Mouse (Mus musculus): ENCODE results near the gene Carnmt1. TPM values are rescaled to one million over a fixed set of nuclear protein-coding genes. Genes with fewer than 3 reads are reported as not detected.

Gene Carnmt1
- polyA plus RNA-seq (2014; fragmentation: Nextera tagmentation; extraction: Ambion mirVana), result 25.1 and 30.9 TPM in 2 replicates

DNA sequence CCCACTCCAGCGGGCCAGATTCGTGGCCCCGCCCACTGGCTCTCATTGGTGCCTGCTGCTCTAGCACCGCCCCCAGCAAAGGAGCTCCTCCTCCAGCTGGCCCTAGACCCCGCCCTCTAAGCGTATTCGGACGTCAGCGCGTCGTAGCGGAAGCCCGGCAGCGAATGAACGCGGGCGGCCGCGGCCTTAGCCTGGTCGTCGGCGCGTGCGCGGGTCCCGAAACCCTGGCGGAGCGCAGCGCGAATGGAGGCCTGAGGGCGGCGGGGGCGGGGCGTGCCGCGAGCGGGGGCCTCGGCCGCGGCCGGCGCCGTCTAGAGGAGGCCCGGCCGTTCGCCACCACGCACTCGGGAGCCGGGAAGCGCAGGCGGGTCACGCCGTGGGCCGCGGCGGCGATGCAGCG is at the start of gene Carnmt1:
Gene Carnmt1, plus strand, starts transcription at position 157 of the 400 bp plus-strand sequence.
- DNase-seq (ENCODE audit: low spot score) (peak; percentile 99), ATAC-seq (ENCODE audit: low FRiP score) (peak; percentile 97)
- H3K27me3 ChIP-seq (ENCODE audit: control insufficient read depth, insufficient read depth, low read length), result no peaks in the 10 kb centered on the region
- H3K9me3 ChIP-seq (ENCODE audit: control insufficient read depth, low read length), result no peaks in the 10 kb centered on the region
- H3K36me3 ChIP-seq (ENCODE audit: control insufficient read depth, insufficient read depth, low read length), result no peaks in the 10 kb centered on the region
- H3K27ac ChIP-seq (ENCODE audit: low read depth, low read length), result peak within 1 kb of the TSS; percentile 62
- WGBS, result under 1% methylated on average over 54 of the region's 58 CpGs
- H3K4me3 ChIP-seq (ENCODE audit: low read depth, low read length), result peak within 1 kb of the TSS; percentile 75
- H3K4me1 ChIP-seq (replicated peaks; ENCODE audit: control insufficient read depth, insufficient read depth, low read length), result peaks cover 7% of the 10 kb centered on the region; the same call in 1 of the 2 replicates
- H3K4me2 ChIP-seq (replicated peaks; ENCODE audit: low read depth, low read length), result peak within 1 kb of the TSS; percentile 49
- H3K9ac ChIP-seq (ENCODE audit: low read depth, low read length), result peak within 1 kb of the TSS; percentile 81

- ATAC-seq (ENCODE audit: low FRiP score) (no peak), DNase-seq (ENCODE audit: low spot score) (no peak)
- Histone ChIP-seq H3K4me2 (replicated peaks; ENCODE audit: low read depth, low read length) (no peak overlapping the region), H3K4me3 (ENCODE audit: low read depth, low read length) (no peak overlapping the region), H3K27ac (ENCODE audit: low read depth, low read length) (no peak overlapping the region), H3K9me3 (ENCODE audit: control insufficient read depth, low read length) (no peaks in the 10 kb centered on the region), H3K36me3 (ENCODE audit: control insufficient read depth, insufficient read depth, low read length) (no peaks in the 10 kb centered on the region), H3K9ac (ENCODE audit: low read depth, low read length) (no peak overlapping the region), H3K4me1 (replicated peaks; ENCODE audit: control insufficient read depth, insufficient read depth, low read length) (no peaks in the 10 kb centered on the region), H3K27me3 (ENCODE audit: control insufficient read depth, insufficient read depth, low read length) (no peaks in the 10 kb centered on the region)
- WGBS, result 79% methylated on average over 2 of the region's 2 CpGs
These were observed 46.7 kb upstream of the Carnmt1 start for GRCm38 (mm10) chr19:18623894-18624293.

- no peaks in the 10 kb centered on the region for H3K36me3 ChIP-seq (ENCODE audit: control insufficient read depth, insufficient read depth, low read length)
- no peak overlapping the region for H3K4me2 ChIP-seq (replicated peaks; ENCODE audit: low read depth, low read length)
- no peak overlapping the region for H3K4me3 ChIP-seq (ENCODE audit: low read depth, low read length)
- ATAC-seq (ENCODE audit: low FRiP score), result no peak
- no peak for DNase-seq (ENCODE audit: low spot score)
- 94% methylated on average over 1 of the region's 1 CpGs for WGBS
- no peak overlapping the region for H3K9ac ChIP-seq (ENCODE audit: low read depth, low read length)
- no peaks in the 10 kb centered on the region for H3K9me3 ChIP-seq (ENCODE audit: control insufficient read depth, low read length)
- H3K27ac ChIP-seq (ENCODE audit: low read depth, low read length), result no peak overlapping the region
- H3K27me3 ChIP-seq (ENCODE audit: control insufficient read depth, insufficient read depth, low read length), result no peaks in the 10 kb centered on the region
- no peaks in the 10 kb centered on the region for H3K4me1 ChIP-seq (replicated peaks; ENCODE audit: control insufficient read depth, insufficient read depth, low read length)
These were observed 41.0 kb upstream of the Carnmt1 start for GRCm38 (mm10) chr19:18629589-18629988.

GRCm38 (mm10) chr19:18630221-18631119 is 40.1 kb upstream of the Carnmt1 start:
- peak overlapping the region; percentile 81 for H3K4me2 ChIP-seq (replicated peaks; ENCODE audit: low read depth, low read length)
- no peaks in the 10 kb centered on the region for H3K36me3 ChIP-seq (ENCODE audit: control insufficient read depth, insufficient read depth, low read length)
- peak overlapping the region; percentile 70; the same call in 1 of the 2 replicates for H3K9ac ChIP-seq (ENCODE audit: low read depth, low read length)
- no peaks in the 10 kb centered on the region for H3K9me3 ChIP-seq (ENCODE audit: control insufficient read depth, low read length)
- ATAC-seq (ENCODE audit: low FRiP score) (no peak), DNase-seq (ENCODE audit: low spot score) (peak; percentile 38)
- no peaks in the 10 kb centered on the region for H3K27me3 ChIP-seq (ENCODE audit: control insufficient read depth, insufficient read depth, low read length)
- peak overlapping the region; percentile 76 for H3K4me3 ChIP-seq (ENCODE audit: low read depth, low read length)
- WGBS, result 13% methylated on average over 17 of the region's 17 CpGs
- no peak overlapping the region for H3K27ac ChIP-seq (ENCODE audit: low read depth, low read length)
- H3K4me1 ChIP-seq (replicated peaks; ENCODE audit: control insufficient read depth, insufficient read depth, low read length), result no peaks in the 10 kb centered on the region

- H3K4me1 ChIP-seq (replicated peaks; ENCODE audit: control insufficient read depth, insufficient read depth, low read length), result no peaks in the 10 kb centered on the region
- H3K36me3 ChIP-seq (ENCODE audit: control insufficient read depth, insufficient read depth, low read length), result no peaks in the 10 kb centered on the region
- H3K27ac ChIP-seq (ENCODE audit: low read depth, low read length), result peak overlapping the region; percentile 65
- H3K27me3 ChIP-seq (ENCODE audit: control insufficient read depth, insufficient read depth, low read length), result no peaks in the 10 kb centered on the region
- under 1% methylated on average over 40 of the region's 40 CpGs for WGBS
- H3K4me3 ChIP-seq (ENCODE audit: low read depth, low read length), result peak overlapping the region; percentile 76
- H3K9ac ChIP-seq (ENCODE audit: low read depth, low read length), result peak overlapping the region; percentile 70
- peak overlapping the region; percentile 81 for H3K4me2 ChIP-seq (replicated peaks; ENCODE audit: low read depth, low read length)
- ATAC-seq (ENCODE audit: low FRiP score), result peak; percentile 74
- H3K9me3 ChIP-seq (ENCODE audit: control insufficient read depth, low read length), result no peaks in the 10 kb centered on the region
- DNase-seq (ENCODE audit: low spot score), result no peak
These were observed 39.4 kb upstream of the Carnmt1 start for GRCm38 (mm10) chr19:18631161-18631643.

DNA sequence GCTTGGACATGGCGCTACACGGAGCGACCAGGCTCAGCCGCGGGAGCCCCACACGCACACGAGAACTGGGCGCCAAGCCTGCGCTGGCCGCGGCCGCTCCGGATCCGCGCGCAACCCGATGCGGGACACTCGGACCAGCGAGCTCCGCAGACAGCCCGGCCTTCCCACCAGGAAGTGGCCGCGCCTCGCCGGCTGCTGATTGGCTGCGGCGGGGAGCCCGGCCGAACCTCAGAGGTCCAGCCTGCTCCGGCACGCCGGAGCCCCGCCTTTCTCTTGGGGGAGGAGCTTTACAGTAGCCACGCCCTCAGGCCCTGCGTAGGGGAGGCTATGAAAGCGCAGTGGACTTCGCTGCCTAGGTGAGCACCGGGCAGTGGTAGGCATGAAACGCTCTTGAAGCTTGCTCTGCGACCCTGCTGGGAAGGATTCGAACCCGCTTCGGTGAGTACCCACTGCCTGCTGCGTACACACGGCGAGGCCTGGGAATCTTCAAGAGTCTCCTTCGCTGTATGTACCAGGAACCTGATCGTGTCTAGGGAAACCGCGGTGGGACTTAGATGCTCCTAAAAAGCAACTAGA is 38.8 kb upstream of the Carnmt1 start, which contains the start of the genes Ostf1 and Nmrk1:
Gene Ostf1, minus strand, starts transcription at position 180 of the 576 bp plus-strand sequence.
Gene Nmrk1, plus strand, starts transcription at position 307 of the 576 bp plus-strand sequence.
- WGBS, result under 1% methylated on average over 51 of the region's 51 CpGs
- H3K9me3 ChIP-seq (ENCODE audit: control insufficient read depth, low read length), result no peaks in the 10 kb centered on the region
- no peaks in the 10 kb centered on the region for H3K36me3 ChIP-seq (ENCODE audit: control insufficient read depth, insufficient read depth, low read length)
- peak; percentile 99 for ATAC-seq (ENCODE audit: low FRiP score)
- peak within 1 kb of the TSS; percentile 76 for H3K4me3 ChIP-seq (ENCODE audit: low read depth, low read length)
- DNase-seq (ENCODE audit: low spot score), result peak; percentile 96
- H3K9ac ChIP-seq (ENCODE audit: low read depth, low read length), result peak within 1 kb of the TSS; percentile 70
- H3K27ac ChIP-seq (ENCODE audit: low read depth, low read length), result peak within 1 kb of the TSS; percentile 65
- H3K27me3 ChIP-seq (ENCODE audit: control insufficient read depth, insufficient read depth, low read length), result no peaks in the 10 kb centered on the region
- H3K4me2 ChIP-seq (replicated peaks; ENCODE audit: low read depth, low read length), result peak within 1 kb of the TSS; percentile 81
- H3K4me1 ChIP-seq (replicated peaks; ENCODE audit: control insufficient read depth, insufficient read depth, low read length), result no peaks in the 10 kb centered on the region

DNA sequence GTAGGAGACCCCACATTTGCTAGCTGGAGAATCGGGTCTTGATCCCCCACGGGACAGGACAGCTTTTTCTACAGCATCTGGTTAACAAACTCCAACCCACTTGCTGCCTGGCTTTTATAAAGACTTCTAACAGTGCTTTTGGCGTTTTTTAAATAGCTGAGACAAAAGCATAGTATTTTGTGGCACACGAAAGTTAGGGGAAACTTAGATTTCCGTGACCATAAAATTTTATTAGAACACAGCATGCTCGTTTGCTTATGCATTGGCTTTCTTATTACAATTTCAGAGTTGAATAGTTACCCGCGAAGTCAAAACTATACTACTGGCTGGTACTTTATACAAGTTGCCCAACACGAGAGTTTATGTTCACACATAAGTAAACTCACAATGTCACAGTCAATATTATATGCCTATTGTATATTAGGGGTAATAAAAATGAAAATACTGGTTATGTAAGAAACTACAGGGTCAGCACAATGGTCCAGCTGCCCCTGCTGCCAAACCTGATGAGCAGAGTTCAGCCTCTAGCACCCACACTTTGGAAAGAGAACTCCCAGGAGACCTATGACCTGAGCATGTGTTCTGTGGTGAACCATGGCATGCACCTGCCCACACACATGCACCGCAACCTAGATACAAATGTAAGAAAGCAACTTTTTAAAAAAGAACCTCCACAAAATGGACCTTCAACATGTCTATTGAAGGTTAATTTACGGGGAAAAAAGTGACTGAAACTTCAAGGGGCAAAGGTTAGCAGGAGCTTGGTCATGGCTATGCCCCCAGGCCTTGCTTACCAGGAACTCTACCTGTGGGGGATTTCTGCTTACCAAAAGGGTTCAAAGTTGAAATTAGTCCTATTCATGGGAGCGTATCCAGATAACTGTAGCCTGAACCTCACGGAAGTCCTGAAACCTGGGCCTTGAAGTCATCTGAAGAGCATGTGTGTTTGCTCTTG is 38.1 kb upstream of the Carnmt1 start:
- ATAC-seq (ENCODE audit: low FRiP score), result no peak
- no peak for DNase-seq (ENCODE audit: low spot score)
- Histone ChIP-seq H3K4me3 (ENCODE audit: low read depth, low read length) (peak overlapping the region; percentile 76), H3K36me3 (ENCODE audit: control insufficient read depth, insufficient read depth, low read length) (no peaks in the 10 kb centered on the region), H3K9ac (ENCODE audit: low read depth, low read length) (peak overlapping the region; percentile 31; the same call in 1 of the 2 replicates), H3K9me3 (ENCODE audit: control insufficient read depth, low read length) (no peaks in the 10 kb centered on the region), H3K4me1 (replicated peaks; ENCODE audit: control insufficient read depth, insufficient read depth, low read length) (no peaks in the 10 kb centered on the region), H3K4me2 (replicated peaks; ENCODE audit: low read depth, low read length) (peak overlapping the region; percentile 81), H3K27me3 (ENCODE audit: control insufficient read depth, insufficient read depth, low read length) (no peaks in the 10 kb centered on the region), H3K27ac (ENCODE audit: low read depth, low read length) (no peak overlapping the region)
- WGBS, result 66% methylated on average over 13 of the region's 13 CpGs

DNA sequence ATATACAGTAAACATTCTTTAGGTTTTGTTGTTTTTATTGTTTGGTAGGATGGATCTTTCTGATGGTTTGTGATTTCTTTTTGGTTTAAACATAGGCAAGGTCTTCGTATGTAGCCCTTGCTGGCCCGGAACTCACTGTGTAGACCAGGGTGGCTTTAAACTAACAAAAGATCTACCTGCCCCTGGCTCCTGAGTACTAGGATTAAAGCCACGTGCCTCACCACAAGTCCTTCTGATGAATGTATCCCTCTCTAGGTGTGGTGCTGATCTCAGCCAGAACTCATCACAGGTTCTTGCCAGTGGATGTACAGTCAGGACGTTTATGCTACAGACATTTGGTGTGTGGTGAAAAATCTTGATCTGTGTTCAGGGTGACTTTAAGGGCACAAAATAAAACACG is 32.6 kb upstream of the Carnmt1 start:
- Histone ChIP-seq H3K27me3 (ENCODE audit: control insufficient read depth, insufficient read depth, low read length) (no peaks in the 10 kb centered on the region), H3K4me2 (replicated peaks; ENCODE audit: low read depth, low read length) (no peak overlapping the region), H3K9ac (ENCODE audit: low read depth, low read length) (no peak overlapping the region), H3K36me3 (ENCODE audit: control insufficient read depth, insufficient read depth, low read length) (no peaks in the 10 kb centered on the region), H3K4me3 (ENCODE audit: low read depth, low read length) (no peak overlapping the region), H3K9me3 (ENCODE audit: control insufficient read depth, low read length) (no peaks in the 10 kb centered on the region), H3K4me1 (replicated peaks; ENCODE audit: control insufficient read depth, insufficient read depth, low read length) (no peaks in the 10 kb centered on the region), H3K27ac (ENCODE audit: low read depth, low read length) (no peak overlapping the region)
- 87% methylated on average over 5 of the region's 5 CpGs for WGBS
- ATAC-seq (ENCODE audit: low FRiP score), result no peak
- DNase-seq (ENCODE audit: low spot score), result no peak

Measured in hindbrain, embryonic 11.5 days (tissue).